Mouse (Mus musculus) embryonic fibroblast, embryonic 13.5 days (primary cell): Measurements from ENCODE around the gene Dars2.

ENCODE experiments used
- CTCF ChIP-seq: IDR thresholded peaks from 2 replicates; pipeline ENCODE4 v1.5.1; 2011; ENCODE audit warnings: mild to moderate bottlenecking, control low read depth, low read length, moderate library complexity, borderline replicate concordance; ENCODE audit not compliant: insufficient read depth
- POLR2A ChIP-seq: IDR thresholded peaks from 2 replicates; pipeline ENCODE4 v1.6.1; 2011; ENCODE audit warnings: low read depth, mild to moderate bottlenecking, control low read depth, low read length, moderate library complexity

GRCm38 (mm10) chr1:161063351-161063750 lies 7.1 kb downstream of the Dars2 start:
- no peak for TF ChIP-seq POLR2A
- TF ChIP-seq CTCF, result no peak
